Comparison of ENCODE assay signal across 16 mouse cellular contexts in genomic region chr15:7888617-7889361, GRCm38 (mm10).
DNase-seq lines count a peak whose midpoint lies in the region; ATAC-seq and TF ChIP-seq lines count a peak whose summit lies in the region.
"Had no signal": no experiment of that assay in that cellular context is flagged by ENCODE, and none has a peak within 500 bp of the region (broad histone marks: within the 10 kb centered on the region; RNA-seq: fewer than 3 reads in every experiment).

No protein-coding gene starts in this region.

- no peaks in the 10 kb centered on the region for H3K36me3 ChIP-seq in kidney, embryonic 16.5 days (ENCODE audit: insufficient read depth, low read length)
- no peaks in the 10 kb centered on the region for H3K36me3 ChIP-seq in midbrain, embryonic 15.5 days (replicated peaks)
- peaks cover 9% of the 10 kb centered on the region; the same call in 1 of the 2 replicates for H3K36me3 ChIP-seq in forebrain, embryonic 14.5 days (ENCODE audit: control insufficient read depth, insufficient read depth, low read length)

- TF ChIP-seq CTCF in brain, embryonic 14.5 days (IDR thresholded peaks at IDR 0.05; ENCODE audit: borderline replicate concordance, extremely low read depth, insufficient read depth, insufficient read length) = no peak

- DNase-seq in kidney, adult 11 months = no peak
- DNase-seq in ZHBTc4 (ENCODE audit: low read depth, low spot score) = peak; percentile 13
- DNase-seq in brain, embryonic 14.5 days (ENCODE audit: low read depth) = peak; percentile 47
- DNase-seq in forebrain, embryonic 14.5 days (ENCODE audit: low spot score) = no peak
- DNase-seq: adrenal gland, postnatal 25 days; gastrocnemius, adult 2 months; gastrocnemius, postnatal 25 days; heart, postnatal 10 days; heart, postnatal 4 days had no signal

- H3K4me3 ChIP-seq in kidney, embryonic 16.5 days (ENCODE audit: low read length) = no peak overlapping the region
- H3K4me3 ChIP-seq in midbrain, embryonic 15.5 days = no peak overlapping the region
- H3K4me3 ChIP-seq in forebrain, embryonic 14.5 days (ENCODE audit: low read depth, low read length) = no peak overlapping the region
- H3K4me3 ChIP-seq: embryonic facial prominence, embryonic 10.5 days; forebrain, embryonic 13.5 days; gastrocnemius, adult 2 months; hindbrain, embryonic 12.5 days had no signal

- H3K27me3 ChIP-seq in kidney, embryonic 16.5 days (ENCODE audit: insufficient read depth, low read length) = no peaks in the 10 kb centered on the region
- 0 out of 2 replicates have a peak, but pooled peaks cover 3% of the 10 kb centered on the region for H3K27me3 ChIP-seq in midbrain, embryonic 15.5 days (replicated peaks)
- no peaks in the 10 kb centered on the region for H3K27me3 ChIP-seq in forebrain, embryonic 14.5 days (replicated peaks; ENCODE audit: control insufficient read depth, insufficient read depth, low read length)
- H3K27me3 ChIP-seq: forebrain, embryonic 13.5 days; hindbrain, embryonic 12.5 days had no signal

- no peak for TF ChIP-seq POLR2A in brain, embryonic 14.5 days (IDR thresholded peaks at IDR 0.05; ENCODE audit: borderline replicate concordance, extremely low read depth, insufficient read depth, insufficient read length, poor library complexity, severe bottlenecking)

- peak; percentile 50 for ATAC-seq in kidney, embryonic 16.5 days (ENCODE audit: low FRiP score, low TSS enrichment)
- ATAC-seq in midbrain, embryonic 15.5 days (replicated peaks) = peak; percentile 31; the same call in 1 of the 2 replicates
- ATAC-seq in forebrain, embryonic 14.5 days = no peak
- ATAC-seq: forebrain, embryonic 13.5 days; hindbrain, embryonic 16.5 days had no signal

- H3K4me2 ChIP-seq in kidney, embryonic 16.5 days (replicated peaks; ENCODE audit: low read depth, low read length) = no peak overlapping the region
- no peak overlapping the region for H3K4me2 ChIP-seq in midbrain, embryonic 15.5 days
- no peak overlapping the region for H3K4me2 ChIP-seq in forebrain, embryonic 14.5 days (ENCODE audit: low read length)
- H3K4me2 ChIP-seq: forebrain, embryonic 13.5 days; hindbrain, embryonic 12.5 days had no signal

- peaks cover 23% of the 10 kb centered on the region for H3K4me1 ChIP-seq in kidney, embryonic 16.5 days (ENCODE audit: insufficient read depth, low read length)
- no peaks in the 10 kb centered on the region for H3K4me1 ChIP-seq in midbrain, embryonic 15.5 days
- no peaks in the 10 kb centered on the region for H3K4me1 ChIP-seq in forebrain, embryonic 14.5 days (ENCODE audit: control insufficient read depth, insufficient read depth, low read length)

- no peak overlapping the region for H3K9ac ChIP-seq in kidney, embryonic 16.5 days (replicated peaks; ENCODE audit: low read length)
- no peak overlapping the region for H3K9ac ChIP-seq in midbrain, embryonic 15.5 days
- no peak overlapping the region for H3K9ac ChIP-seq in forebrain, embryonic 14.5 days (ENCODE audit: low read length)
- H3K9ac ChIP-seq: forebrain, embryonic 13.5 days; hindbrain, embryonic 12.5 days had no signal

- no peak overlapping the region for H3K27ac ChIP-seq in kidney, embryonic 16.5 days (ENCODE audit: low read length)
- no peak overlapping the region for H3K27ac ChIP-seq in midbrain, embryonic 15.5 days
- H3K27ac ChIP-seq in forebrain, embryonic 14.5 days (ENCODE audit: low read depth, low read length) = no peak overlapping the region
- H3K27ac ChIP-seq: embryonic facial prominence, embryonic 10.5 days; forebrain, embryonic 13.5 days; gastrocnemius, adult 2 months; hindbrain, embryonic 12.5 days had no signal

- WGBS in kidney, embryonic 16.5 days = 70% methylated on average over 8 of the region's 8 CpGs
- WGBS in midbrain, embryonic 15.5 days = 30% methylated on average over 8 of the region's 8 CpGs
- 41% methylated on average over 8 of the region's 8 CpGs for WGBS in forebrain, embryonic 14.5 days

- no peaks in the 10 kb centered on the region for H3K9me3 ChIP-seq in kidney, embryonic 16.5 days (ENCODE audit: low read length)
- no peaks in the 10 kb centered on the region for H3K9me3 ChIP-seq in midbrain, embryonic 15.5 days
- H3K9me3 ChIP-seq in forebrain, embryonic 14.5 days (replicated peaks; ENCODE audit: control insufficient read depth, low read length) = no peaks in the 10 kb centered on the region
- H3K9me3 ChIP-seq: embryonic facial prominence, embryonic 10.5 days; forebrain, embryonic 13.5 days; G1E; hindbrain, embryonic 12.5 days had no signal

Comparison
In these comparisons a context has a peak if more than half of its experiments do, and no peak if none do; other contexts are left out.
1. DNase-seq: peak in ZHBTc4 (single experiment) and brain, embryonic 14.5 days (single experiment); none in kidney, adult 11 months (single experiment) and forebrain, embryonic 14.5 days (single experiment).